Comparison of ENCODE assay signal across 15 mouse cellular contexts in the genomic region with DNA sequence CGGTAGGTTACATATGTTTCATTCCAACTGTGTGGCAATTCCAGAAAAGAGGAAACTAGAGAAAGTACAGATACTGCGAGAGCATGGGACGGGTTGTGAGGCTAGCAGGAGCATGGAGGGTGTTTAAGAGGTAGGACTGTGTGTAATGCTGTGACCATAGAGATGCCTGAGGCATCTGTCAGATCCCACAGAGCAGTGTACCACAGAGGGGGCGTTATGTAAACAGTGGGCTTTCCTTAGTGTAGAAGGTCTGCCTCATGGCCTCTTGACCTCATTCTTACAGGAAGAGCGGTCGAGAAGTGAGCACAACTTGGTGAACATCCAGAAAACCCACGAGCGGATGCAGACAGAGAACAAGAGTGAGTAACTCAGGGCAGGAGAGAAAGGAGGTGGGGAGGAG. TPM values are rescaled to one million over a fixed set of nuclear protein-coding genes. Genes with fewer than 3 reads are reported as not detected.
A peak's percentile ranks its signal among the peaks of the same experiment; 100 is the strongest.
DNase-seq lines count a peak whose midpoint lies in the region; ATAC-seq and TF ChIP-seq lines count a peak whose summit lies in the region.
"Had no signal": no experiment of that assay in that cellular context is flagged by ENCODE, and none has a peak within 500 bp of the region (broad histone marks: within the 10 kb centered on the region; RNA-seq: fewer than 3 reads in every experiment).

No protein-coding gene starts in this region.

- WGBS in hindbrain, embryonic 12.5 days: 68% methylated on average over 8 of the region's 8 CpGs
- WGBS in hindbrain, embryonic 10.5 days: 65% methylated on average over 8 of the region's 8 CpGs
- 36% methylated on average over 8 of the region's 8 CpGs for WGBS in lung, postnatal 0 days

- TF ChIP-seq EP300 in lung, postnatal 0 days (IDR thresholded peaks at IDR 0.05): no peak

- H3K4me3 ChIP-seq in hindbrain, embryonic 12.5 days: no peak overlapping the region
- H3K4me3 ChIP-seq in hindbrain, embryonic 10.5 days: no peak overlapping the region
- H3K4me3 ChIP-seq in lung, postnatal 0 days (ENCODE audit: low read depth, low read length): no peak overlapping the region
- H3K4me3 ChIP-seq: embryonic facial prominence, embryonic 12.5 days; forebrain, embryonic 15.5 days; hindbrain, embryonic 13.5 days; limb, embryonic 10.5 days had no signal

- no peak overlapping the region for H3K27ac ChIP-seq in hindbrain, embryonic 12.5 days
- H3K27ac ChIP-seq in hindbrain, embryonic 10.5 days: no peak overlapping the region
- peak overlapping the region; percentile 35; the same call in 1 of the 2 replicates for H3K27ac ChIP-seq in lung, postnatal 0 days (ENCODE audit: low read length)
- H3K27ac ChIP-seq: embryonic facial prominence, embryonic 12.5 days; forebrain, embryonic 15.5 days; hindbrain, embryonic 13.5 days; limb, embryonic 10.5 days had no signal

- H3K4me1 ChIP-seq in hindbrain, embryonic 12.5 days: no peaks in the 10 kb centered on the region
- H3K4me1 ChIP-seq in hindbrain, embryonic 10.5 days (replicated peaks): peaks cover 3% of the 10 kb centered on the region; the same call in 1 of the 2 replicates
- H3K4me1 ChIP-seq in lung, postnatal 0 days (ENCODE audit: insufficient read depth, low read depth, low read length): peaks cover 5% of the 10 kb centered on the region; the same call in 1 of the 2 replicates
- H3K4me1 ChIP-seq: embryonic facial prominence, embryonic 12.5 days; forebrain, embryonic 15.5 days; hindbrain, embryonic 13.5 days; limb, embryonic 10.5 days had no signal

- H3K36me3 ChIP-seq in hindbrain, embryonic 12.5 days: peaks cover 37% of the 10 kb centered on the region
- H3K36me3 ChIP-seq in hindbrain, embryonic 10.5 days: peaks cover 57% of the 10 kb centered on the region
- H3K36me3 ChIP-seq in lung, postnatal 0 days (ENCODE audit: insufficient read depth, low read length): no peaks in the 10 kb centered on the region

- no peak for ATAC-seq in hindbrain, embryonic 12.5 days (ENCODE audit: low FRiP score)
- ATAC-seq in lung, postnatal 0 days: peak; percentile 81
- ATAC-seq: forebrain, embryonic 15.5 days had no signal

- 0 out of 2 replicates have a peak overlapping the region, but pooled peaks have one; percentile 0 for H3K4me2 ChIP-seq in hindbrain, embryonic 12.5 days (replicated peaks)
- no peak overlapping the region for H3K4me2 ChIP-seq in lung, postnatal 0 days (replicated peaks; ENCODE audit: low read depth, low read length)
- H3K4me2 ChIP-seq: embryonic facial prominence, embryonic 12.5 days; forebrain, embryonic 15.5 days; hindbrain, embryonic 13.5 days had no signal

- H3K27me3 ChIP-seq in hindbrain, embryonic 12.5 days: no peaks in the 10 kb centered on the region
- no peaks in the 10 kb centered on the region for H3K27me3 ChIP-seq in hindbrain, embryonic 10.5 days (ENCODE audit: insufficient read depth, poor library complexity, severe bottlenecking)
- no peaks in the 10 kb centered on the region for H3K27me3 ChIP-seq in lung, postnatal 0 days (replicated peaks; ENCODE audit: insufficient read depth, low read length)
- H3K27me3 ChIP-seq: embryonic facial prominence, embryonic 12.5 days; forebrain, embryonic 15.5 days; hindbrain, embryonic 13.5 days had no signal

- H3K9me3 ChIP-seq in hindbrain, embryonic 12.5 days (replicated peaks): no peaks in the 10 kb centered on the region
- no peaks in the 10 kb centered on the region for H3K9me3 ChIP-seq in hindbrain, embryonic 10.5 days
- H3K9me3 ChIP-seq in lung, postnatal 0 days (ENCODE audit: low read length): no peaks in the 10 kb centered on the region
- H3K9me3 ChIP-seq: embryonic facial prominence, embryonic 12.5 days; forebrain, embryonic 15.5 days; hindbrain, embryonic 13.5 days; limb, embryonic 10.5 days had no signal

- H3K9ac ChIP-seq in hindbrain, embryonic 12.5 days: peak overlapping the region; percentile 5; the same call in 1 of the 2 replicates
- H3K9ac ChIP-seq in lung, postnatal 0 days (replicated peaks; ENCODE audit: low read depth): no peak overlapping the region
- H3K9ac ChIP-seq: embryonic facial prominence, embryonic 12.5 days; forebrain, embryonic 15.5 days; hindbrain, embryonic 13.5 days had no signal

- TF ChIP-seq CTCF in lung, postnatal 0 days (IDR thresholded peaks at IDR 0.05): no peak

- no peak for DNase-seq in hindbrain, embryonic 10.5 days (ENCODE audit: low spot score)
- DNase-seq in 416B (ENCODE audit: low read depth): peak; percentile 90
- peak; percentile 30 for DNase-seq in NIH3T3 (ENCODE audit: low read depth)
- DNase-seq in lung, postnatal 0 days (ENCODE audit: low spot score): peak; percentile 49
- no peak for DNase-seq in cerebellum, adult 8-10 months
- DNase-seq in urinary bladder, postnatal 4 days (ENCODE audit: low spot score in 2 of 2): no peak
- DNase-seq: cerebellum, adult 11-12 months; gastrocnemius, postnatal 14 days; kidney, adult 8-10 months; midbrain, embryonic 14.5 days had no signal

RNA-seq across cellular contexts. Expression of gene Sult1a1, which starts 12.6 kb away (rescaled TPM):
- 0.65 and 1.4 TPM in 2 replicates for polyA plus RNA-seq in hindbrain, embryonic 12.5 days (2016; fragmentation: Nextera tagmentation; extraction: Ambion mirVana)
- polyA plus RNA-seq in hindbrain, embryonic 10.5 days (2016; fragmentation: Nextera tagmentation; extraction: Ambion mirVana): 0.19 and 0.30 TPM in 2 replicates
- polyA plus RNA-seq in lung, postnatal 0 days (2015; fragmentation: Nextera tagmentation; extraction: Ambion mirVana): 57.1 and 58.4 TPM in 2 replicates

RNA-seq across cellular contexts. Expression of gene Sgf29, which starts 14.5 kb away (rescaled TPM):
- polyA plus RNA-seq in hindbrain, embryonic 12.5 days (2016; fragmentation: Nextera tagmentation; extraction: Ambion mirVana): 27.3 and 40.6 TPM in 2 replicates
- polyA plus RNA-seq in hindbrain, embryonic 10.5 days (2016; fragmentation: Nextera tagmentation; extraction: Ambion mirVana): 57.6 and 62.7 TPM in 2 replicates
- polyA plus RNA-seq in lung, postnatal 0 days (2015; fragmentation: Nextera tagmentation; extraction: Ambion mirVana): 42.9 and 49.5 TPM in 2 replicates

RNA-seq across cellular contexts. Expression of gene Bola2, which starts 31.6 kb away (rescaled TPM):
- polyA plus RNA-seq in hindbrain, embryonic 12.5 days (2016; fragmentation: Nextera tagmentation; extraction: Ambion mirVana): 121 and 147 TPM in 2 replicates
- polyA plus RNA-seq in hindbrain, embryonic 10.5 days (2016; fragmentation: Nextera tagmentation; extraction: Ambion mirVana): 208 and 212 TPM in 2 replicates
- 76.1 and 77.4 TPM in 2 replicates for polyA plus RNA-seq in lung, postnatal 0 days (2015; fragmentation: Nextera tagmentation; extraction: Ambion mirVana)

RNA-seq across cellular contexts. Expression of gene Slx1b, which starts 31.9 kb away (rescaled TPM):
- 15.3 and 17.1 TPM in 2 replicates for polyA plus RNA-seq in hindbrain, embryonic 12.5 days (2016; fragmentation: Nextera tagmentation; extraction: Ambion mirVana)
- 15.3 and 16.6 TPM in 2 replicates for polyA plus RNA-seq in hindbrain, embryonic 10.5 days (2016; fragmentation: Nextera tagmentation; extraction: Ambion mirVana)
- 9.2 and 10.4 TPM in 2 replicates for polyA plus RNA-seq in lung, postnatal 0 days (2015; fragmentation: Nextera tagmentation; extraction: Ambion mirVana)

RNA-seq across cellular contexts. Expression of gene Nupr1, which starts 33.0 kb away (rescaled TPM):
- 2.8 and 3.8 TPM in 2 replicates for polyA plus RNA-seq in hindbrain, embryonic 12.5 days (2016; fragmentation: Nextera tagmentation; extraction: Ambion mirVana)
- polyA plus RNA-seq in hindbrain, embryonic 10.5 days (2016; fragmentation: Nextera tagmentation; extraction: Ambion mirVana): 1.4 and 2.7 TPM in 2 replicates
- 266 and 308 TPM in 2 replicates for polyA plus RNA-seq in lung, postnatal 0 days (2015; fragmentation: Nextera tagmentation; extraction: Ambion mirVana)

Comparison
In these comparisons a context has a peak if more than half of its experiments do, and no peak if none do; other contexts are left out.
1. DNase-seq: peak in 416B (single experiment), NIH3T3 (single experiment) and lung, postnatal 0 days (single experiment); none in hindbrain, embryonic 10.5 days (single experiment), cerebellum, adult 8-10 months (single experiment) and urinary bladder, postnatal 4 days (0 of 2).
2. RNA of gene Sult1a1, which starts 12.6 kb away (polyA plus RNA-seq): 57.1 to 58.4 TPM in lung, postnatal 0 days; 0.65 to 1.4 TPM in hindbrain, embryonic 12.5 days and 0.19 to 0.30 TPM in hindbrain, embryonic 10.5 days; every median in the first group is over 10 times any median in the second.